Mouse (Mus musculus) limb, embryonic 14.5 days (tissue): ENCODE results near the gene Tmtc2. TPM values are rescaled to one million over a fixed set of nuclear protein-coding genes. Genes with fewer than 3 reads are reported as not detected.

Source experiments
- ATAC-seq: fragments of 200-750 bp; cut with Nextera tagmentation; 2 replicates; pipeline ENCODE4 v1.8.0; 2017; ENCODE audit warnings: low read depth, moderate number of reproducible peaks, moderate TSS enrichment; ENCODE audit not compliant: low FRiP score
- DNase-seq: peaks from one replicate; pipeline ENCODE4 v3.0.0-alpha.2; 2015; ENCODE audit warnings: low spot score
- H3K27ac ChIP-seq: fragments of 300-500 bp; sonication (generic); replicated peaks from 2 replicates; pipeline ENCODE4 v1.5.1; 2014; ENCODE audit warnings: low read depth, mild to moderate bottlenecking, low read length, moderate library complexity, mixed read lengths
- H3K27me3 ChIP-seq: fragments of 300-500 bp; sonication (generic); 2 replicates; pipeline ENCODE4 v1.6.1; 2014; ENCODE audit warnings: low read length, mixed read lengths; ENCODE audit not compliant: control insufficient read depth, insufficient read depth
- H3K36me3 ChIP-seq: fragments of 300-500 bp; sonication (generic); 2 replicates; pipeline ENCODE4 v1.6.1; 2014; ENCODE audit warnings: mild to moderate bottlenecking, low read length, moderate library complexity, mixed read lengths; ENCODE audit not compliant: control insufficient read depth, insufficient read depth
- H3K4me1 ChIP-seq: fragments of 300-500 bp; sonication (generic); 2 replicates; pipeline ENCODE4 v1.6.1; 2014; ENCODE audit warnings: antibody characterized with exemption, low read length, mixed read lengths; ENCODE audit not compliant: control insufficient read depth, insufficient read depth
- H3K4me2 ChIP-seq: fragments of 300-500 bp; sonication (generic); replicated peaks from 2 replicates; pipeline ENCODE4 v1.6.1; 2014; ENCODE audit warnings: low read depth, mild to moderate bottlenecking, low read length, moderate library complexity; ENCODE audit not compliant: severe bottlenecking
- H3K4me3 ChIP-seq: fragments of 300-500 bp; sonication (generic); replicated peaks from 2 replicates; pipeline ENCODE4 v1.5.1; 2014; ENCODE audit warnings: low read length
- H3K9ac ChIP-seq: fragments of 300-500 bp; sonication (generic); 2 replicates; pipeline ENCODE4 v1.6.1; 2014; ENCODE audit warnings: mild to moderate bottlenecking, low read depth, low read length, moderate library complexity; ENCODE audit not compliant: severe bottlenecking
- H3K9me3 ChIP-seq: fragments of 300-500 bp; sonication (generic); 2 replicates; pipeline ENCODE4 v1.6.1; 2016; ENCODE audit warnings: low read length; ENCODE audit not compliant: control insufficient read depth
- POLR2A ChIP-seq: fragments of 200-500 bp; IDR thresholded peaks from 2 replicates; pipeline ENCODE4 v1.8.0; 2012; ENCODE audit warnings: inconsistent platforms, mild to moderate bottlenecking, moderate library complexity, borderline replicate concordance; ENCODE audit not compliant: insufficient read depth, insufficient read length; ENCODE audit errors: extremely low read depth
- WGBS: fragments of 180-500 bp; shearing (Covaris S2); extraction: QIAGEN DNeasy Blood & Tissue Kit; methylation state at CpG from one replicate; pipeline ENCODE4 v1.1.7; 2014; 5-methylcytosine and 5-hydroxymethylcytosine counted together
- polyA plus RNA-seq, 2 experiments: library from polyadenylated mRNA; depleted of rRNA in 1 of 2; stranded (reverse) in 1 of 2; unstranded in 1 of 2; fragments of >200 nt; fragmentation: Nextera tagmentation in 1 of 2; extraction: Ambion mirVana in 1 of 2; gene quantifications; 2 replicates each; pipeline versions ENCODE4 v1.2.1 to v1.2.3; 2012 to 2014

The Tmtc2 gene
- polyA plus RNA-seq, 2 experiments: 16.5 to 25.0 TPM

- Histone ChIP-seq H3K27me3 (no peaks in the 10 kb centered on the region), H3K36me3 (no peaks in the 10 kb centered on the region; the same call in 1 of the 2 replicates), H3K4me1 (no peaks in the 10 kb centered on the region), H3K4me2 (no peak overlapping the region), H3K9ac (no peak overlapping the region), H3K4me3 (no peak overlapping the region), H3K27ac (no peak overlapping the region), H3K9me3 (no peaks in the 10 kb centered on the region)
- WGBS: 71% methylated on average over 4 of the region's 4 CpGs
- DNase-seq (no peak), ATAC-seq (no peak)
- TF ChIP-seq POLR2A: no peak
Measured at GRCm38 (mm10) chr10:105189746-105190145, 384.5 kb downstream of the Tmtc2 start.

GRCm38 (mm10) chr10:105186636-105187035, 387.6 kb downstream of the Tmtc2 start:
- Histone ChIP-seq H3K9ac (no peak overlapping the region), H3K27me3 (no peaks in the 10 kb centered on the region), H3K4me2 (no peak overlapping the region), H3K36me3 (no peaks in the 10 kb centered on the region; the same call in 1 of the 2 replicates), H3K4me1 (no peaks in the 10 kb centered on the region), H3K27ac (no peak overlapping the region), H3K9me3 (no peaks in the 10 kb centered on the region), H3K4me3 (no peak overlapping the region)
- ATAC-seq (no peak), DNase-seq (no peak)
- WGBS: 90% methylated on average over 5 of the region's 5 CpGs
- no peak for TF ChIP-seq POLR2A

GRCm38 (mm10) chr10:105168443-105169102, 405.7 kb downstream of the Tmtc2 start:
- Histone ChIP-seq H3K27me3 (no peaks in the 10 kb centered on the region), H3K27ac (no peak overlapping the region), H3K4me3 (no peak overlapping the region), H3K36me3 (no peaks in the 10 kb centered on the region), H3K9me3 (no peaks in the 10 kb centered on the region), H3K9ac (no peak overlapping the region), H3K4me1 (peaks cover 5% of the 10 kb centered on the region; the same call in 1 of the 2 replicates), H3K4me2 (no peak overlapping the region)
- no peak for ATAC-seq
- 71% methylated on average over 5 of the region's 5 CpGs for WGBS
- DNase-seq: no peak
- no peak for TF ChIP-seq POLR2A

- H3K9ac ChIP-seq: no peak overlapping the region
- ATAC-seq (no peak), DNase-seq (peak; percentile 4)
Measured at GRCm38 (mm10) chr10:105165291-105165690, 409.0 kb downstream of the Tmtc2 start.

GRCm38 (mm10) chr10:105153789-105154188, 420.5 kb downstream of the Tmtc2 start:
- no peak overlapping the region for H3K9ac ChIP-seq
- no peaks in the 10 kb centered on the region for H3K36me3 ChIP-seq
- H3K4me3 ChIP-seq: no peak overlapping the region
- no peaks in the 10 kb centered on the region for H3K4me1 ChIP-seq
- no peak overlapping the region for H3K4me2 ChIP-seq
- DNase-seq: no peak
- TF ChIP-seq POLR2A: no peak
- H3K27ac ChIP-seq: no peak overlapping the region
- no peaks in the 10 kb centered on the region for H3K9me3 ChIP-seq
- no peak for ATAC-seq
- H3K27me3 ChIP-seq: no peaks in the 10 kb centered on the region

More at GRCm38 (mm10) chr10:105165291-105165690, 409.0 kb downstream of the Tmtc2 start:
- Histone ChIP-seq H3K4me1 (peaks cover 5% of the 10 kb centered on the region; the same call in 1 of the 2 replicates), H3K4me2 (no peak overlapping the region), H3K36me3 (no peaks in the 10 kb centered on the region), H3K9me3 (no peaks in the 10 kb centered on the region), H3K27ac (no peak overlapping the region), H3K27me3 (no peaks in the 10 kb centered on the region), H3K4me3 (no peak overlapping the region)
- WGBS: 67% methylated on average over 5 of the region's 5 CpGs
- TF ChIP-seq POLR2A: no peak
